Mouse (Mus musculus): Measurements from ENCODE around the gene Irf1.
"Not testable (repeated sequence)": the region's sequence is repeated elsewhere in the genome, so short reads cannot be mapped to it uniquely, and the experiment has no call there.

Gene Irf1

GRCm38 (mm10) chr11:53769760-53770124 is at the start of gene Irf1:
TSS of gene Irf1 (plus strand) at chr11:53770014.
- in situ Hi-C loops (cut with MboI, MseI): no loop called here

GRCm38 (mm10) chr11:53720715-53721114 is 49.1 kb upstream of the Irf1 start, which contains the start of gene Il5:
TSS of gene Il5 (plus strand) at chr11:53720794.
- in situ Hi-C loops (cut with MboI, MseI): no loop called here

DNA sequence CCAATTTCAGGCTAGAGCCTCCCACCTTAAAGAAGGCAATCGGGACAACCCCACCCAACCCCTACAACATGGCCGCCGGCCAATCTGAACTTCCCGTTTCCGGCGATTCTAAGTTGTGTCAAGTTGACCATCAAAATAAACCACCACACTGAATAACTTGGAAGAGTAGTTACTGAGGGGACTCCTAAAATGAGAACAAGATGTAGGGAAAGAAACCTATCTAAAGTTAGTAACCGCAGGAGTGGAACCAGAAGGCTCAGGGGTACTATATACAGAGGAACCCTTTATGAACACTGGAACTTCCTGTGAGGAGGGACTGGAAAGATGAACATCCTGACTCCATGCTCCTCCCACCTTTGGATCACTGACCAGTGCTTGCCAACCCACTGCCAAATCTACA is 38.4 kb upstream of the Irf1 start:
- in situ Hi-C loops (cut with MboI, MseI): loop anchor here (10.0 kb wide), 1 partner anchor 147 kb away; no protein-coding TSS in a partner anchor

- in situ Hi-C loops (cut with MboI, MseI): loop anchor here (10.0 kb wide), 1 partner anchor 147 kb away; no protein-coding TSS in a partner anchor
These were observed 37.6 kb upstream of the Irf1 start for GRCm38 (mm10) chr11:53732244-53732643.

DNA sequence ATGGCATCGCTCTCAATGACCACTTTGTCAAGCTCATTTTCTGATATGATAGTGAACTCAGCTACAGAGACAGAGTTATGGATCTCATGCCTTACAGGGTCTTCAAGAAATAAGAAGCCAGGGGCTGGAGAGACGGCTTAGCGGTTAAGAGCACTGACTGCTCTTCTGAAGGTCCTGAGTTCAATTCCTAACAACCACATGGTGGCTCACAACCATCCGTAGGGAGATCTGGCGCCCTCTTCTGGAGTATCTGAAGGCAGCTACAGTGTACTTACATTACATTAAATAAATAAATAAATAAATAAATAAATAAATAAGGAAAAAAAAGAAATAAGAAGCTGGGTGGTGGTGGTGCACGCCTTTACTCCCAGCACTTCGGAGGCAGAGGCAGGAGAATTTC is 36.0 kb upstream of the Irf1 start:
- in situ Hi-C loops (cut with MboI, MseI): loop anchor here (10.0 kb wide), 1 partner anchor 149 kb away; no protein-coding TSS in a partner anchor

DNA sequence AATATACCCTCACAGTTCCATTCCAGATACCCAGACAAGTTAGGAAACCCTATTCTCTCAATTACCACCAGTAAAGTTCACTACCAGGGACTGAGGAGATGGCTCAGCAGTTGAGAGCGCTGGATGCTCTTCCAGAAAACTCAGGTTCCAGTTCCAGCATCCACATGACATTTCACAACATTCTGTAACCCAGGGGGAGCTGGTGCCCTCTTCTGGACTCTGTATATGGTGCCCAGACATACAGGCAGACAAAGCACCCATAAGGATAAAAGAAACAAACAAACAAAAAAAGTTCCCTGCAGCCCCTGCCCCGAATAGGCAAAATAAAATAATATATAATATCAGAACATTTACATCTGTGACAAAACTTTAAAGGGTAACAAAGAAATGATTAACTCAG is 35.4 kb upstream of the Irf1 start:
- in situ Hi-C loops (cut with MboI, MseI): loop anchor here (10.0 kb wide), 1 partner anchor 150 kb away; no protein-coding TSS in a partner anchor

- in situ Hi-C loops (cut with MboI, MseI): loop anchor here (5.0 to 10.0 kb wide), 2 partner anchors 150 to 268 kb away; no protein-coding TSS in a partner anchor
These were observed 34.7 kb upstream of the Irf1 start for GRCm38 (mm10) chr11:53734970-53735681.

DNA sequence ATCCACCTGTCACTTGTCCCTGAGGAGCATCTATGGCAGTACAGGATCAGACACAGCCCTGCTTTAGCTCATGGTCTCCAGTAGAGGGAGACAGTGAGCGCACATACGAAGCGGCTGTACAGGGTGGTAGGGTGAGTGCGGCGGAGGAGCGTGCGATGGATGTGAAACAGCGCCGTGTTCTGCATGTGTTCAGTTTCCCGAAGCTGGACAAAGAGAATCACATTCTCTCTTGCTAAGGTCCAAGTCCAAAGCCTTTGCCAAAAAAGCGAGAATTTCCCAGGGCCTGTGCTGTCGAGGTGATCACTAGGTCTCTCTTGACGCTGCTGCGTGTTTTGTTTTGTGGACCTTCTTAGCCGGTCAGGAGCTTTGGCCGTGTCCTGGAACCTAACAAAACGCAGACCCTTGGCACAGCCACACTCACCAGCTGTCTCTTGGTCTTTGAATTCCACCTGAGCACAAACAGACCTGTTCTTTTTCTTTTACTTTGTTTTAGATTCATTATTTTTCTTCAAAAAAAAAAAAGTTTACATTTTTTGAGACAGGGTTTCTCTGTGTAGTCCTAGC is 34.0 kb upstream of the Irf1 start:
- in situ Hi-C loops (cut with MboI, MseI): loop anchor here (5.0 to 10.0 kb wide), 2 partner anchors 151 to 268 kb away; no protein-coding TSS in a partner anchor

GRCm38 (mm10) chr11:53736771-53737572 is 32.8 kb upstream of the Irf1 start:
- in situ Hi-C loops (cut with MboI, MseI): loop anchor here (5.0 to 10.0 kb wide), 2 partner anchors 152 to 270 kb away; no protein-coding TSS in a partner anchor

- in situ Hi-C loops (cut with MboI, MseI): loop anchor here (5.0 to 10.0 kb wide), 2 partner anchors 153 to 270 kb away; no protein-coding TSS in a partner anchor
These were observed 32.3 kb upstream of the Irf1 start for GRCm38 (mm10) chr11:53737573-53737946.

DNA sequence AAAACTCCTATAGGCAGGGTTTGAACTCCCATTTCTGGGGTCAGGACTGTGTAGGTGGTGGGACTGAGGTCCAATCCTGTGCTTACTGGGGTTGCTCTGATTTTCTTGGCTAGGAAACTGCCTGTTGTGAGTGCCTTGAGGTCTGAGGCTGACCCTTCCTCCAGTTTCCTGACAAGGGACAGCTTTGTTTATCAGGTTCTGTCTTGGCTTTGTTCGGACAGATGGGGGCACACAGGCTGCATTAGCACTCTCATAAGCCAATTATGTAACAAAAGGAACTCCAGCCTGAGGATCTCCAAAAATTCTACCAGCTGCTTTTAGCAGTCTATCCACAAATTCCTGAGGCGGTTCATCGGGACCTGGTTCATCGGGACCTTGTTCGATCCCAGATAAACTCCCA is 27.5 kb upstream of the Irf1 start:
- in situ Hi-C loops (cut with MboI, MseI): no loop called here

DNA sequence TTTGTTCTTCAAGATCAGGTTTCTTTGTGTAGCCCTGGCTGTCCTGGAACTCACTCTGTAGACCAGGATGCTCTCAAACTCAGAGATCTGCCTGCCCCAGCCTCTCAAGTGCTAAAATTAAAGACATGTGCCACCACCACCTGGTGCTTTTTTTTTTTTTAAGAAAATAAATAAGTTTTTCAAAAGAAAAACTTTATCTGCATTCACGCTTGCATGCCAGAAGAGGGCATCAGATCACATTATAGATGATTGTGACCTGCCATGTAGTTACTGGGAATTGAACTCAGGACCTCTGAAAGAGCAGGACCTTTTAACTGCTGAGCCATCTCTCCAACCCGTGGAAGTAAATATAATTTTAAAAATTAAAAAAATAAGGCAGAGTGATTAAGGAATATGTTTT is 24.6 kb upstream of the Irf1 start:
- in situ Hi-C loops (cut with MboI, MseI): no loop called here

GRCm38 (mm10) chr11:53747985-53748384 is 21.8 kb upstream of the Irf1 start:
- in situ Hi-C loops (cut with MboI, MseI): no loop called here

GRCm38 (mm10) chr11:53748614-53749013 is 21.2 kb upstream of the Irf1 start:
- in situ Hi-C loops (cut with MboI, MseI): no loop called here

DNA sequence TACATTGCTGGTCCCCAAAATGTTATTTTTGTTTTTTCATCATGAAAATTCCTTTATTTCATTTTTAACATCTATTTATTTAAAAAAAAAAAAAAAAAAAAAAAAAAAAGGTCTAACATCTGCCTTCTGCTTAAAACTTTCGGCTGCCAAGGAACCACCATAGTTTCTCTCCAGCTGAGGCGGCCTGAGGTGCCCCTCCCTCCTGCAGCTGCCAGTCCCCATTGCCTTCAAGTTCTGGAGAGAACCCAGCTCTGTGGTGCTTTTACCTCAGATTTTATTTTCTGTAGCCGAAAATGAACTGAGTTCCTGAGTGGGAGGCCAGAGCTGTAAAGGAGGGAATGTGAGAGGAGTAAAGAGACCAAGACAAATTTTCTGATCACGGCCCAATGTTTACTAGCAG is 20.5 kb upstream of the Irf1 start:
- in situ Hi-C loops (cut with MboI, MseI): no loop called here

DNA sequence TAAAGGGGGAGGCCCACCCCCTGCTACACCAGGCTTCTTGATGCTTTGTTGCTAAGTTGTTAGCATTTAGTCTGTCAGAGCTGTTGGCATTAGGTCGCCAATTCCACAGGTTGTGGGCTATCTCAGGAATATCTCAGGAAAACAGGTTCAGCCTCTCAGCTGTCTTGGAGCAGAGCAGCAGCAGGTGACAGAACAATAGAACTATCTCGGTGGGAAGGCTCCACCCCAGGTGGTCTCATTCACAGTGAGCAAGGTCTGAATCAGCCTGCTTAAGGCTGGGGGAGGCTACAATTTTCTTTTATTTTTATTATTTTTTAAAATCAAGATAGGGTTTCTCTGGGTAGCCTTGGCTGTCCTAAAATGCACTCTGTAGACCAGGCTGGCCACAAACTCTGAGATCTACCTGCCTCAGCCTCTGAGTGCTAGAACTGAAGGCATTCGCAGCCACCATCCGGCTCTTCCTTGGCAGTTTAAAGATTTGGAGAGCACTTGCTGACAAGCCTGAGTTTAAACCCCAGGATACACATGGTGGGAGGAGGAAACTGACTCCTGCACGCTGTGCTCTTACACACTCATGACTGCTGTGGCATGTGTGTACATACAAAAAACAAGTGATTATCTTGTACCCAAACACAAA is 20.0 kb upstream of the Irf1 start:
- in situ Hi-C loops (cut with MboI, MseI): no loop called here

DNA sequence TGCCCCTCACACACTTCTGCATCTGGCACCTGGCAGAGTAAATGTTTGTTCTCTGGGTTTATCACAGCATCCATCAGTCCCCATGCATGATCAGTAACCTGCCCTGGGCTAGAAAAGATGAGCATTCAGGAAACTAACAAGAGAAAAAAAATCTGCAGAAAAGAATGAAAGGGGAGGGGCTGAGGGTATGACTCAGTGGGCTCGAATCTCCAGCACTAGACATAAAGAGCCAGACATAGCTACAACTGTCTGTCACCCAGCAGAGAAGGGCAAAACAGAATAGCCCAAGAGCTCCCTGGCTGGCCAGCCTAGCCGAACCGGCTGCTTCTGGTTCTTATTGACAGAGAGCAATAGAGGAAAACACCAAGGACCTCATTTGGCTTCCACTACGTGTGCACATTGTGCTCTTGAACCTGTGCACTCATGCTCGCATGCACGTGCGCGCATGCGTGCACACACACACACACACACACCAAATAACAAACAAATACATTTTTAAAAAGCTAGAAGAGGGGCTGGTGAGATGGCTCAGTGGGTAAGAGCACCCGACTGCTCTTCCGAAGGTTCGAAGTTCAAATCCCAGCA is 14.7 kb upstream of the Irf1 start:
- in situ Hi-C loops (cut with MboI, MseI): no loop called here

- in situ Hi-C loops (cut with MboI, MseI): no loop called here
These were observed 12.2 kb upstream of the Irf1 start for GRCm38 (mm10) chr11:53757612-53758011.

DNA sequence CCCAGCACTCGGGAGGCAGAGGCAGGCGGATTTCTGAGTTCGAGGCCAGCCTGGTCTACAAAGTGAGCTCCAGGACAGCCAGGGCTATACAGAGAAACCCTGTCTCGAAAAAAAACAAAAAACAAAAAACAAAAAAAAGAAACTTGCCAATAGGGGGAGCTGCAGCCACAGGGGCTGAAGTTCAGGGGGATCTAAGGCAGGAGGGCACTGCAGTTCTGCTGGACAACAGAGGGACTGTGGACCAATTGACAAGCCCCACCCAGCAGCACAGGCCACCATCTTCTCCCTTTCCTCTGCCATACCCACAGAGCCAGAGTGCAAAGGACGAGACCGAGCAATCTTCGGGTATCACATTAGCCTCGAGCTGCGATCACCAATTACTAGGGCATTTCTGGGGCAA is 11.8 kb upstream of the Irf1 start:
- in situ Hi-C loops (cut with MboI, MseI): not testable (repeated sequence)

DNA sequence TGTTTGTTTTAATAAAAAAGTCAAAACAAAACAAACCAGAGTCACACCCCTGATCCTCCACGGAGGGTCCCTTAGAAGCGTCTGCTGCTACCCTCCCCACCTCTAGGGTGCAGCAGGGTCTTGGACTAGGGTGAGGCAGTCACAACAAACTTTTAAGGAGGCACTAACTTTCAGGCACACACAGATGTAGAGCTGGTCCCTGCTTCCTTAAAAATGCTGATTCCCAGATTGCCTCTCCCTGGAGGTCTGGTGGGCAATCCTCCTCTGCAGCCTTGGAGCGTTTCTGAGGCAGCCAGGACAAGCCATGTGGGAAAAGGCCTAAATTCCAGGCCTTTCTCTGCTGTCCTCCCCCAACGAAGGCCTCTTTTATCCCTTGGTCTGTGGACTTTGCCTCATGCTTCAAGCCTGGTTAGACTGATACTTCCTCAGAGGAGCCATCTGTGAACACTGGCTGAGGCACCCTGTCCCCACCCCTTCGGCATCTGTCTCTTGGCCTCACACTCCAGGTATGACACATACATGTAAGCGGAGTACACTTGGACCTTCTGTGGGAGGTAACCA is 10.9 kb upstream of the Irf1 start:
- in situ Hi-C loops (cut with MboI, MseI): no loop called here

Data from T-helper 2 cell (primary cell).